Mouse (Mus musculus): ENCODE measurements around the gene Hnrnpa1. TPM values are rescaled to one million over a fixed set of nuclear protein-coding genes. Genes with fewer than 3 reads are reported as not detected.
"Not testable (repeated sequence)": the region's sequence is repeated elsewhere in the genome, so short reads cannot be mapped to it uniquely, and the experiment has no call there.

Hnrnpa1 gene
- total RNA-seq, 2 experiments from 2014 or later, result 177 to 187 TPM

DNA sequence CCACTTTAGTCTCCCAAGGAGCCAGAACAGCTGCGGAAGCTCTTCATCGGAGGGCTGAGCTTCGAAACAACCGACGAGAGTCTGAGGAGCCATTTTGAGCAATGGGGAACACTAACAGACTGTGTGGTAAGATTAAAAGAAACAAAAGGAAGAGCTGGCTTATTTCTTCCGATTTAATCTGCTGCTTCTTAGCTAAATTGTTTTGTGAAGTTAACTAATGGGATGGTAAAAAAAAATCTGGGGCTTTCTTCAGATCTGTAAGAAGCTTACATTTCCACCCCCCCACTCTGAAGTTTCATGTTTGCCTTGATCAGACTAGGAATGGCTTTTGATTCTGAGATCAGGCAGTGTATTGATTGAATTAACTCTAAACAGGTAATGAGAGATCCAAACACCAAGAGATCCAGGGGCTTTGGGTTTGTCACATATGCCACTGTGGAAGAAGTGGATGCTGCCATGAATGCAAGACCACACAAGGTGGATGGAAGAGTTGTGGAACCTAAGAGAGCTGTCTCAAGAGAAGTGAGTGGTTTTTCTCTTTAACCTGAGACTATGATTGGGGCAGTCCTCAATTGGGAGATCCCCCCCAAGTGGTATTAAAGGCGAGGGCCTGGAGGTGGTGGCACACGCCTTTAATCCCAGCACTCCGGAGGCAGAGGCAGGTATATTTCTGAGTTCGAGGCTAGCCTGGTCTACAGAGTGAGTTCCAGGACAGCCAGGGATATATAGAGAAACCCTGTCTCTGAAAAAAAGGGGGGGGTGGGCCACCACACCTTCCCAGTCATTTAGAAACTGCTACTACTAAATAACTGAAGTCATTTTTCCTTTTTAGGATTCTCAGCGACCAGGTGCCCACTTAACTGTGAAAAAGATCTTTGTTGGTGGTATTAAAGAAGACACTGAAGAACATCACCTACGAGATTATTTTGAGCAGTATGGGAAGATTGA lies 1.1 kb downstream of the Hnrnpa1 start:
- not testable (repeated sequence) for DNase-seq

DNA sequence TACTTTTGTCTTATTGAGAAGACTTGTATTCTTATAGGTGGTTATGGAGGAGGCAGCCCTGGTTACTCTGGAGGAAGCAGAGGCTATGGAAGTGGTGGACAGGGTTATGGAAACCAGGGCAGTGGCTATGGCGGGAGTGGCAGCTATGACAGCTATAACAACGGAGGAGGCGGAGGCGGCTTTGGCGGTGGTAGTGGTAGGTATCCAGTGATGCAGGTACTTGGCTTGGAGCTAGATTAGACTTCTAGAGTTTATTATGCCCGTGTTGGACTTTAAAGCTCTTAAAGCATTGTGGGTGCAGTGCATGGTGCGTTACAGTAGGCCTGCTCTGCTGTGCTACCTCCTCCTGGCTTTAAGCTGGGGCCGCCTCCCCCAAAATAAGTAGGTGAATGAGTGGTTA lies 2.7 kb downstream of the Hnrnpa1 start:
- DNase-seq, result no peak

DNA sequence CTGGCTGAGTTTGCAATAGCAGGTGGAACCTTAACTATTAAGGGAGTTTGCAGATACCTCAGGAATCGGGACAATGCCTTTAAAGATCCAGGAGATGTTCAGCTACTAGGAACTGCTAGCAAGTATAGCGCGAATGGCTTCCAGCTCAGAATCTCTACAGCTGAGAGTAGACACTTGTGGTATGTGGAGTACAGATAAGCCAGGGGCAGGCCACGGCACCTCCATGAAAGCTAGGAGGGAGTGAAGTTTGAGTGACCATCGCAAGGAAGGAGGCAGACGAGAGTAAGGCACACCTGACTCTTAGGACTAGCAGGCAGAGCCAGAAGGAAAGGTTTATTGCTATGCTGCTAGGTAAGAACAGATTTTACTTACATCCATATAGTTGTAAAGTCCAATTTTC lies 5.4 kb downstream of the Hnrnpa1 start:
- DNase-seq, result no peak

DNA sequence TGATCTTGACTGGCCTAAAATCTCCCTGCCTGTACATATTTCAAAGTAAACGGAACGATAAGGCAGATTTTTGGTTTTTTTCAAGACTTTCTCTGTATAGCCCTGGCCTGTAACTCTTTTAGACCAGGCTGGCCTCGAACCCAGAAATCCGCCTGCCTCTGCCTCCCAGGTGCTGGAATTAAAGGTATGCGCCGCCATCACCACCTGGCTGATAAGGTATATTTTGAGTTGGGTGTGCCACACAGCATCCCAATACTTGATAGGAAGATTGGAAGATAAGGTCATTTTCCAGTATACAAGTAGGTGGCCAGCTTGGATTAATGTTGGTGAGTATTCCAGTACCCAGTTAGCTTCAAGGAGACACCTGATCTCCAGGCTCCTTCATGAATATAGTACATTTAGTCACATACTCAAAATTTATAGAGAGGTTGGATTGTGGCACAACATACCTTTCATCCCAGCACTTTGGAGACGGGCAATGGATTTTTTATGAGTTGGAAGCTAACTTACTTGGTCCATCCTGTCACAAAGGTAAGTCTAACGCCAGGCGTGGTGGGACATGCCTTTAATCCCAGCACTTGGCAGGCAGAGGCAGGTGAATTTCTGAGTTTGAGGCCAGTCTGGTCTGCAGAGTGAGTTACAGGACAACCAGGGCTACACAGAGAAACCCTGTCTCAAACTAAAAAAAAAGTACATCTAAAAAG lies 7.0 kb downstream of the Hnrnpa1 start:
- no peak for DNase-seq

DNA sequence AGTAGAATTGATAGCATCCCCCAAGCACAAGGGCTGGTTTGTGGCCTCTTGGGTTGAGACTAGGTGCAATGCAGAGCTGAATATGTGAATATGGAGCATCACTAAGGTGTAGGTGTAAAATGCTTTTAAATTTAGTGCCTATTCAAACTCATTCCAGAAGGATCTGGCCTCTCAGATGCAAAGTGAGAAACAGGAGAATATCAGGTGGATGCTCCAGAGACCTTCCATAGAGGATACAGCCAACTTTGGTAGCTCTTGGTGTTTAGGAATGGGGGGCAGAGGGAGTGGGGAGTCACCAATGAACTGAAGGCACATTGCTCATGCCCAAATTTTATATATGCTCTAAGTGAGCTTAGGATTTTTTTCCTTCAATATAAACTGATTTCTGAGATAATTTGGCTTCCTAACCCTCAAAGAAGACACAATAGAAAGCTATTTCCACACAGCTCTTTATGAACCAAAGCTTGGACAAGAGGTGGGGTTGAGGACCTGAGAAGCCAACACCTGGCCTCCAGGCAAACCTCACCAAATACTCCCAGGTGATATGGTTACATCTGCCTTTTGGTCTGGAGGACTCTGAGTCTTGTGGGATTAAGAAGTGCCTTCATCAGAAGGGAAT lies 7.7 kb downstream of the Hnrnpa1 start:
- DNase-seq, result no peak

DNA sequence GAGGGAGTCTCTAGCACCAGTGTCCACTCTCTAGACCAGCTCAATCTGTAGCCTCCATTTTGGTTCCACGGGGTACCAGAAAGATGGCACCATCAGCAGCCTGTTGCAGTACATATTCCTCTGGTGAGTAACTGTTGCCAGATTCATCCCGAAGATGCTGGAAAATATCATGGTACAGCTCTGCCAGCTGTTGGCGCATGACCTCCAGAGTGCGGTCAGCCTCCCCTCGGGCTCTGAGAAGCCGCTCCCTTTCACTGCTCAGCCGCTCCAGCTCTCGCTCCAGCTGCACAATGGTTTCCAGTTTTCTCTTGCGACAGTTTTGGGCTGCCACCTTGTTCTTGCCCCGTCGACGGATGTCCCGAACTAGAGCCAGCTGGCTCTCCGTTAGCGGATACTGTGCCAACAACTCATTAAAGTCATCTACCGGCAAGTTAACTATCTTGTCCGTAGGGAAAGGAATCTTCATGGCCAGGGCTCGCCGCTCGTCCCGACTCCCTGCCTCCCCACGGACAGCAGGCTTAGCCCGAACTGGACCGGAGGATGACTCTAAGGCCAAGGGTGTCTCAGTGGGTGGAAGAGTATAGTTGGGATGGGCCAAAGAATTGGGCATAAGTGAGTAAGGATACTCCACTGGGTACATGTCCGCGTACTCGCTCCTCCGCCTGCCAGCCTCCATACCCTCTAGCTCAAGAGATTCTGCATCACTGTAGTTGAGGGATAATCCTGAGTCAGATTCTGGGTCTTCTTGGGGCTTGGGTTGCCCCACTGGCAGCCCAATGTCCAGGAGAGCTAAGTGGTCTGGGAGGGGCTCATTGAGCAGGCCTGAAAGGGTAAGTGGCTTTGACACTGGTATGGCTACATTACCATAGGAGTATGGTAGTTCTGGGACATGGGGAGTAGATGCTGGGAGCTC lies 8.4 kb downstream of the Hnrnpa1 start:
- peak; percentile 25 for DNase-seq

DNA sequence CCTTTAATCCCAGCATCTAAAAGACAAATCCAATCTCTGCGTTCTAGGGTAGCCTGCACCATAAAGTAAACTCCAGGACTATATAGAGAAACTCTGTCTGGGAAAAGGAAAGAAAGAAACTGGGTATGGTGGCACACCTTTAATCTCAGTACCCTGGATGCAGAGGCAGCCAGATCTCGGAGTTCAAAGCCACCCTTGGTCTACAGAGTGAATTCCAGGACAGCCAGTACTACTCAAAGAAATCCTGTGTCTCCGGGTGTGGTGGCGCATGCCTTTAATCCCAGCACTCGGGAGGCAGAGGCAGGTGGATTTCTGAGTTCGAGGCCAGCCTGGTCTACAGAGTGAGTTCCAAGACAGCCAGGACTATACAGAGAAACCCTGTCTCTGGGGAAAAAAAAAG lies 9.3 kb downstream of the Hnrnpa1 start:
- not testable (repeated sequence) for DNase-seq

DNA sequence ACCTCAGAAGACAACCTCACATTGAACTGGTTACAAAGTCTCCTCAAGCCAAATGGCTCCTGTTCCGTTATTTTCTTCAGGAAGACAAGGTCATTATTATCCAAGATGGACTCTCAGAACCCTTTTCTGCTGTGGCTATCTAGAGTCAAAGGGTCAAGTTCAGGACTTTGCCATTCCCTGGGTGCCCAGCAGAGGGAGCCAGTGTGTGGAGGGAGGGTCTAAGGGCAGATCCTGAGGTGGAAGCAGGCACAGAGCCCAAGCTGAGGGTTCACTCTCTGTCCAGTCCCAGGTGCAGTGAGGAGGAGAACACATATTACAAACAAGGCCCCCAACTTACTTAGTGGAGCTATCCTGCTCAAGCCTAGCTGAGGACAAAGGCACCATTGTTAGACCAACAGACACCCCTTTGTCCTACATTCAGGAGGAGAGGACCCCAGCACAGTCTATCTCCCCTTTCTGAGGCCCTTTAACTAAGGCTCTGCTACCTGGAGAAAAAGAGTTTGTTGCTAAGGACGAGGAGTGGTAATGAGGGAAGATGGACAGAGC lies 10.0 kb downstream of the Hnrnpa1 start:
- peak; percentile 76 for DNase-seq

DNA sequence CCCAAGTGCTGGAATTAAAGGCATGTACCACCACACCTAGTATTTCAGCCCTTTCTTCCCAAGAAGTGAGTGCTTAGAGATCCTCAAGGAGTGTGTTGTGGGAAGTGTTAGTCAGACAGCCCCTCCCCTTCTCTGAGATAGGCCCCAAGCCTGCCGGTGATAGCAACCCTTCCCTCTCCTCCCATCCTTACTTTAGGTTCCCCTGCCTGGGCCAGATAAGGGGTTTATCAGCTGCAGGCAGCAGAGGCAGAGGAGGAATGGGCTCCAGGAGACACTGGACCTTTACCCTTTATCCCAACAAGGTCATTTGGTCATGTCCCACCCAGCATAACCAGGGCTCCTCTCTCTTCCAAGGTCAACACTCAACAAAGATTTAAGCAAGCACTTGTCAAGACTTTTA lies 11.4 kb downstream of the Hnrnpa1 start:
- DNase-seq, result no peak

DNA sequence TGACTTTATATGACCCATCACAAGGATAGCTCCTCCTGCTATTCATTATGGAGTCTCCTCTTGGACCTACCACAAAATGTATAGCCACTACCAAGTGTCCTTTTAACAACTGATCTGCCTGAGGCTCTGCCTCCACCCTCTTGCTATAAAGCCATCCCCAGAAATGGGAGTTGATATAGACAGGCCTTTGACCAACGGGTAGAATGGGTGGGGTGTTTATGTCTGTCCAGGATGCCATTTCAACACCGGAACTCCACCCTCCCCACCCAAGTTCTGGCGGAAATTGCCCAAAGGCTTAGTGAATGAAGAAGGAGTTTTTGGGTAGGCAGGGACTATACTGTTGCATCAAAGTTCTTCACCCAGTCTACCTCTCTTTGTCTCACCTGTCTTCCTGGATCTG lies 12.4 kb downstream of the Hnrnpa1 start:
- DNase-seq, result no peak

DNA sequence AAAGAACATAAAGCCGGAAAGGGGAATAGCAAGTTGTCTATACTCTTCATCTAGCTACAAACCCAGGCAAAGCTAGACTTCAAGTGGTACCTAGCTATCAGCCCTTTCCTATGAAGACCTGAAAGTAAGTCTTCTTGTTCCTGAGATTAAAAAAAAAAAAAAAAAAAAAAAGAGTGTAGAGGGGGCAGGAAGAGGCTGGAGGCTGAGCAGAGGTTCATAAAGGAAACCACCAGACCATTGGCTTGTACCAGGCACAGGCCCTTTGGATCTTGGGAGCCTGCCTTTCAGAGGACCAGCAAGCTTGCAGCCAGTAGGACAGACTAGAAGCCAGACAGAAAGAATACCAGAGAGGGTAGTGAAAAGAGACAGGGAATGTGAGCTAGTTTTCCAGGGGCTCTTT lies 13.1 kb downstream of the Hnrnpa1 start:
- no peak for DNase-seq

DNA sequence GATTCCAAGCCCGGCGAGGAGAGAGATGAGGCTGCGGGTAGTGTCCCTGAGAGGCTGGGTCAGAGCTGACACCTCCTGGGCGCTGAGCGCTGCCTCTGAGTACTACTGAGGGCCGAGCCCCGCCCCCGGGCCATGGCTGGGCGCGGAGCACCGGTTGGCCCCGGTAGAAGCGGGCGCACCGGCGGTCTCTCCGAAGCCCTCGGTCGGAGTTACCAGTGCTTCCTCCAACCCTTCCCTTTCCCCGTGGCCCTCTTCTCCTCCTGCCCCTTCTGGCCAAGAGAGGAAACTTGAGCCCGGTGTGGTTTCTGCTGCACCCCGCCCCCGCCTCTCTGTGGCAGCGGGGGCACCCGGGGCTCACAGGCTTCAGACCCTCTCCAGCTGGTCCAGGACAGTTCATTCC lies 14.9 kb downstream of the Hnrnpa1 start:
- peak; percentile 31 for DNase-seq

DNA sequence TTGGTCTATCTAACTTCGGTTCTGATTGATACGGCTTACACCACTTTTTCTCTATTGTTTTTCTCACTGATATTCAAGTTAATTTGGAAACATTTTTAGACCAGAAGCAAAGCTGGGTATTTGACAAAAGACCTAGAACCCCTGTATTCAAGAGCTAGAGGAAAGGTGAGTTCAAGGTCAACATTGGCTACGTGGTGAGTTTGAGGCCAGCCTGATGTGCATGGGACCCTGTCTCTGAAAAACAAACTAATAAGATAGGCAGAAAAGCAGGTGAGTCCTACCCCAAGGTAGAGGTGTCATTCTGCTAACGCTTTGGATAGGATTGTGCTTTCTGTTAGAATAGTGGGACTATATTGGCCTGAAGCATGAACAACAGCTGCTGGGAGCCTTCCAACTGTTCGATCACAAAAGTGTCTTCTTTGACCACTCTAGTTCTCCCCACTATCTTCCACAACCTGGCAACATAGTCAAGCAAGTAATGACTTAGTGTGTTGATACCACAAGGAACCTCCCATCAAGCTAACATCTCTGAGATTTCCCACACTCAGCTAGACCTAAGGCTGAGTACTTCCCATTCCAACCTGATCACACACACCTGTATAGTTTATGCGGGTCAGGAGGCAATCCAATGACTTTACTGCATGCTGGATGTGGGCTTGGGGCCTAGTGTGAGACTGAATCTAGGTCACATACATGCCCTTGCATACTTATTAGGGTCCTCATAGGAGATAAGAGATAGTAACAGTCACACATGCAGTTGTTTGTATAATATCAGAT lies 16.2 kb downstream of the Hnrnpa1 start:
- DNase-seq, result no peak

DNA sequence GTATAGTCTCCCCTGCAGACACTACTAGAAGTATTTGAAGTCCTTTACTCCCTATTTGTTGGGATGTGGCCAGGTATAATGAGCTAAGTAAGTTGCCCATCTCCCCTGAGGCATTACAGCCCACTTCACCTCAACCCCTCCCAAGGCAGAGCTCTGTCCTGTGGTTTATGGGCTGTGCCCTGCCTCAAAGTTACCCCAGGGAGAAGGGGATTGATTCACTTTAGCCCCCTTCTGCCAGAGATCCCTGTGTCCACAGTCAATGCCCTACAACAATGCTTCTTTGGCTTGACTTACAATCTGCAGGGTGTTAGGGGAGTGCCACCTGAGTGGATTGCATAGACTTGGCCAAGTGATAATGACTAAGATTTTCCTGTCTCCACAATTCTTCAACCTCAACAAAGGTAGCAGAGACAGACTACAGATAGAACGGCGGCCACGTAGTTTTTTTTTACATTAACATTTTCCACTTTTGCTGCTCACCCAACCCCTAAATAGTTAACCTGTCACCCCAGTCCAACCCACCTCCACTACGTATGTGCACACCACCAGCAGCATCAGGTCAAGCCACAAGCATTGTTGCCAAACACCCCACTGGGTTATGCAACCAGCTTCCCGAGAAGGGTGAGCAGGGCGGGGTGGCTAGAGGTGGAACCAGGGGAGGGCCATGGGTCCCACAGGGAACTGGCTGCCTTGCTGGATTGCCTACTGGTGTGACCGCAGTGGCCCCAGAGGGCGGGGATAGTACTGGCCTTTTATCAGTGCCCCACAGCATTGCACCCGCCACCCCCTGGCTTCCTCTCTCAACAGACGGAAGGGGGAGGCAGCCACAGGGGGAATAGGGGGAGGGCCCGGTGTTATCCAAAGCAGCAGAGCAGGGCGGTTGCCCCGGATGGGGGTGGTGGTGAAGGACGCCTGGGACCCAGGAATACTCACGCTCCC lies 17.8 kb downstream of the Hnrnpa1 start, which contains the start of gene Nfe2:
Gene Nfe2, minus strand, starts transcription at position 614 of the 939 bp plus-strand sequence.
- peak; percentile 12 for DNase-seq

DNA sequence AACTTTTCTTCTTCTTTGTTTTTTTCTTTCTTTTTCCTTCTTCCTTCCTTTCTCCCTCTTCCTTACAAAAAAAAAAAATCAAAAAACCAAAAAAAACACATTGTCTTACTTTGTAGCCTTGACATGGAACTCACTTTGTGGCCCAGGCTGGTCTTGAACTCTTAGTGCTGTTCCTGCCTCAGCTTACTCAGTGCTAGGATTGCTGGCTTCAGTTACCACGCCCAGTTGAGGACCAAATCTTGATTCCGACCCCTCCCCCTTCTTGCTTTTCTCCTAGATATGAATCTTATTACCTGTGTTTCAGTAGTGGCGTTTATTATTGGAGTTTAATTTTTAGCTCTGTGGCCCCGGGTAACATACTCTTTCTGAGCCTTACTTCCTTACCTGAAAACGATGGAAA lies 18.9 kb downstream of the Hnrnpa1 start:
- DNase-seq, result no peak

DNA sequence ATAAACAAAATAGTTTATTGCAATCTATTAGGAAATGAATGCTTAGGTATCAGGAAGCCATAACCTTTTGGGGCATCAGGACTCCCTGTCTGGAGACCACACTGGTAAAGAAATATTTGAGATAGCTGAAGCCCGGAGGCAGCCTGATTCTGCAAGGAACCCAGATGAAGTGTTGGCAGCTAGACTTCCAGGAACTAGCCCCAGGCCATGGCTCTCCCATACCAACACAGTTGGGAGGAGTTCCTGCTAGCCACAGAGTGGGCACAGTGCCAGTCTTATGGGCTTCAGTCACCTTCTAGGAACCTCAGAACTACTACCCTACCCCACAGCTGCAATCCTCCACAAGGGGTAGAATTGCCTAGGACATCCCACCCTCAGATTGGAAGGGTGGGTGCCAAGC lies 19.8 kb downstream of the Hnrnpa1 start:
- no peak for DNase-seq

DNA sequence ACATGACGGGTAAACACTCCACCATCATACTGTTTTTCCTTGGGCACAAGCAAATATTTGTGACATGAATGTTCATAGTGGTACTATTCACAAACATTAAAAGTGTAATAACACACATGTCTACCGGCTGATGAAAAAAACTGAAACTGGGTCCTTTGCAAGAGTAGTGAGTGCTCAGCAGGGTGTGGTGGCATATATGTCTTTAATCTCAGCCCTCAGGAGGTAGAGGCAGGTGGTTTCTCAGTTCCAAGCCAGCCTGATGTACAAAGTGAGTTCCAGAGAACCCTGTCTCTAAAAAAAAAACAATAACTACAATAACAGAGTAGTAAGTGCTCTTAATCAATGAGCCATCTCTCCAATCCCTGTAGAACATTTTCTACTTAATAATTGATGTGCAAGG lies 24.6 kb downstream of the Hnrnpa1 start:
- no peak for DNase-seq

DNA sequence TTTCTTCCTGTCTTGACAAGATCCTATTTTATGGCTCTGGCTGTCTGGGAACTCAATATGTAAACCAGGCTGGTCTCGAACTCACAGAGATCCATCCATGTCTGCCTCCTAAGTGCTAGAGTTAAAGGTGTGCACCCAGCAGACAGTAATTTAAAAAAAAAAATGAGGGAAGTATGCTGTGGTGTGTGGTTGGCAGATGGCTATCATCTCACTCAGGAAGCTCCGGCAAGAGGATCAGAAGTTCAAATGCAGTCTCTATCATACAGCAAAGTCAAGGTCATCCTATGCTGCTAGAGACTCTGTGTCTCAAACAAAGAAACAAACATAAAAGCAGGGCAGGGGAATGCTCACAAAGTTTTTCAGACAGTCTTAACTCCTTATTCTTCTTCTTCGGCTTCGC lies 28.7 kb downstream of the Hnrnpa1 start:
- no peak for DNase-seq

DNA sequence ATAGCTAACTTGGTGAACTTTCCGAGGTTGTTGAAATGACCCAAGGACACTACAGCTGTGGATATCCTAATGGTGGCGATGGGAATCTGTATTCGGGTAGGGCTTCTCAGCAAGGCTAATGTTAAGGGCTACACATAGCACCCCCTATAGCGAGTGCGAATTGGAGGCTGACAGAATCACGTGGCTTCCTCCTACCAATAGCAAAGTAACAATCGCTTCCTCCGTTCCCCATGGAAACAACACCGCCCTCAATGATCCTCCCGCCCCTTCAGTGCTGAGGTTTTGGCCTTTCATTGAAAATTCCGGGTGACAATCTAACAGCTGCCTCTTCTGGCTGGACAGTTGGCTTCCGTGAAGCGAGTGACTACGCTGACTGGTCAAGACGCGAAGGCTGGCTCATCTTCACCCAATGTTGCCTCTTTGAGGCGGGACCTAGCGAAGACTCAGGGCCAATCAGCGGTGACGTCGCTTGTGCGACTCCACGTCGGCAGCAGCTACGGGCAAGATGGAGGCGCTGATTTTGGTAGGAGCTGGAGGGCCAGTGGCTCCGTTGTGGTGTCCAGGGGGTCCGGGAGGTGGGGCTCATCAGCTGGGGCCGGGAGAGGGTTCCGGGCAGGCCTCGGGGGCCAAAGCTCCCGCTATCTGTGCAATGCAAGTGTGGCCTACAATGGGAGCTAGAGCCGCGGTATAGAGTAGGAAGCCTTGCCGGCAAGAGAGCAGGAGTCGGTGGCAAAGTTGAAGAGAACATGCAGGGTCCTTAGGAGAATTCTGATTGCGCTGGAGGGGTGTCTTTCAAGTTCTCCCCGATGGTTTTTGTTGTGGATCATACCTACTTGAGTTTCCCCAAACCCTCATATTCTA lies 32.4 kb downstream of the Hnrnpa1 start, which contains the start of gene Copz1:
Gene Copz1, plus strand, starts transcription at position 296 of the 861 bp plus-strand sequence.
- peak; percentile 89 for DNase-seq

Data from gastrocnemius, postnatal 10 days (tissue).